Mouse (Mus musculus) R1 (cell line): ENCODE measurements around the gene Fam193a.

Source experiments
- DNase-seq: peaks from one replicate; pipeline ENCODE4 v3.0.0-alpha.2; 2018; ENCODE audit warnings: low read depth, low spot score

Gene Fam193a

DNA sequence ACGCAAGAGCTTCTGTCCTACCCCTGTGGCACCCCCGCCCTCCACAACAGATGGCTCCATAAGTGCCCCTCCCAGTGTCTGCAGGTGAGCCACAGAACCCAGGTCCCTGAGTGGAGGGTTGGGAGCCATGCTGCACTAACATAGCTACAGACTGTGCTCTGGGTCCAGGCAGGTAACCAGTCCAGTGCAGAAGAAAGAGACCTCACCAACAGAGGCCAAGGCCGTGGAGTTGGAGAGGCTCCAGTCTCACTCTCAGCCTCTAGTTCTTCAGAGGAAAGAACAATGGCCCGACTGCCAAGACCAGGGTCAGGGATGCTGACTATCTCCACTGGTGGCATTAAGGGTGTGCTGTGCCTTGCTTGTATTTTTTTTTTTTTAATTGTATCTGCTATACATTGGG is 91.6 kb downstream of the Fam193a start:
- no peak for DNase-seq

DNA sequence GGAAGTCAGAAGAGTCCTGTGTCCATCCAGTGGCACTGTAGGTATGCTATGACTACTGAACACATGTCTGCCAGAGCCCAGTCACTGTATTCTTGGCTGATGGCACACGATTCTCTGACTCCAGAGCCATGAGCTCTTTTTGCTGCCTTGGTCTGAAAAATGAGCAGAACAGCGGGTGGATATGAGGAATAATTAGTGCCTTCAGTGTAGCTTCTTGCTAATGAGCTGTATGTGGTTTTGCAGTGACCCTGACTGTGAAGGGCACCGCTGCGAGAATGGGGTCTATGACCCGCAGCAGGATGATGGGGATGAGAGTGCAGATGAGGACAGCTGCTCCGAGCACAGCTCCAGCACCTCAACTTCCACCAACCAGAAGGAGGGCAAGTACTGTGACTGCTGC is 92.1 kb downstream of the Fam193a start:
- DNase-seq = no peak

DNA sequence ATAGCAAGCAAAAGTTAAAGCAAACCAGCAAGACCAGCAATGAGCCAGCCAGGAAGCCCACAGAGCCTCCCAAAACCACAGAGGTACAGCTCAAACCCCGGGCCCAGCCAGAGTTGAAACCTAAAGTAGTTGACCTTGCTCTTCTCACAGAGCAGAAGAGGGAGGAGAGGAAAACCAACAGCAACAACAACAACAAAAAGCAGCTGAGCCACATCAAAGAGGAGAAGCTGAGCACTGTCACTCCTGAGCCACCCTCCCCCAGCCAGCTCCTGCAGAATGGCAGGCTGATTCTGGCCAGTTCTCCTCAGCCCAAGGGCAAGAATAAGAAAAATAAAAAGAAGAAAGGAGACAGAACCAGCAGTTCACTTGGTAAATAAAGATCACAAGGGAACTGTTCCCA is 96.3 kb downstream of the Fam193a start:
- no peak for DNase-seq

DNA sequence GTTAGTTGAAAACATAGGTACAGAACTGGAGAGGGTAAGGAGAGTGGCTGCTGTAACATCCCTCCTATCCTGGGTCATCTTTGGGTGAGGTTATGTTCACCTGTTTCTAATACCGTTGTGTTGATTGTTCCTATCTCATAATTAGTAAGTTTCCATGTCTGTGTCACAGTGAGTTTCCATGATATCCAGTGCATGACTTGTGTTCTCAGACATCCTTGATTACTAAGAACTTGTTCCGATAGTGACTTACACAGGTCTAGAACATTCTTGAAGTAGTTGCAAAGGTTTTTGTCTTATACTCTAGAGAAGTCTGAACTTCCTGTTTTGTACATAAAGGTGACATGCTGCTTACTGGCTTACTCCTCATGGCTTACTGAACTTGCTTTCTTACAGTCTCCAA is 96.9 kb downstream of the Fam193a start:
- DNase-seq = no peak

DNA sequence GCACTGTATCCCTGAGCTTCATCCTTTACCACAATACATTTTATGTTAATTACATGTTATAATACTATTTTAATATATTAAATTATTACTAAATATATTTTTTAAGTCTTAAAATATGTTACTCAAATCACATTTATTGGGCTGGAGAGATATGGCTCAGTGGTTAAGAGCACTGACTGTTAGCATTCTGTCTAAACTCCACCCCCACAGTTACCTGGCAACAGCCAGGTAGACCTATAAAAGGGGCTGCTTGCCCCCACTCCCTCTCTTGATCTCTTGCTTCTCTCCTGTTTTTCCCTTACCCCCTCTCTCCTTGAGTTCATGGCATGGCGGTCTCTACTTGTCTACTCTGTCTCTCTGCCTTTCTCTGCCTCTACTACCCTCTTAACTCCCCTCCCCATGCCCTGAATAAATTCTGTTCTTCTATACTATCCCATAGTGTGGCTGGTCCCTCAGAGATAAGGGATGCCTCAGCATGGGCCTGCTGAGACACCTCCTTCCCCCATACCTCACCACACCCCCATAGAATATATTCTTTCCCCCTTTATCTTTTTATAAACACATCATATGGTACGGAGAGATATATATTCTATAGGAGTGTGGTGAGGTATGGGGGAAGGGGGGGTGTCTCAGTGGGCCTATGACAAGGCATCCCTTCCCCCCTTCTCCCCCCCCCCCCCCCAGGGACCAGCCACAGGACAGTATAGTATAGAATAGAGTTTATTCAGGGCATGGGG is 98.5 kb downstream of the Fam193a start:
- no peak for DNase-seq

DNA sequence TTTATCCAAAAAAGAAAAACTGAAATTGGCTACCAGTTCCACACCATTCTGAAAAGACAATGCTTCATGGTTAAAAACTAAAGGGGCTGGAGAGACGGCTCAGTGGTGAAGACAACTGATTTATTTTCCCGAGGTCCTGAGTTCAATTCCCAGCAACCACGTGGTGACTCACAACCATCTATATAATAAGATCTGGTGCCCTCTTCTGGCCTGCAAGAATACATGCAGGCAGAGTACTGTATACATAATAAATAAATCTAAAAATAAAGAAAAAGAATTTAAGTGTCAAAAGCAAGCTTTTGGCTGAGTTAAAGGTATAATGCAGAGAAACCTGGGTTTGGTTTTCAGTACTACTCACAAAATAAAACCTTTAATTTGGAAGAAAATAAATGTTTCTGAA is 111.2 kb downstream of the Fam193a start:
- DNase-seq = peak; percentile 52

DNA sequence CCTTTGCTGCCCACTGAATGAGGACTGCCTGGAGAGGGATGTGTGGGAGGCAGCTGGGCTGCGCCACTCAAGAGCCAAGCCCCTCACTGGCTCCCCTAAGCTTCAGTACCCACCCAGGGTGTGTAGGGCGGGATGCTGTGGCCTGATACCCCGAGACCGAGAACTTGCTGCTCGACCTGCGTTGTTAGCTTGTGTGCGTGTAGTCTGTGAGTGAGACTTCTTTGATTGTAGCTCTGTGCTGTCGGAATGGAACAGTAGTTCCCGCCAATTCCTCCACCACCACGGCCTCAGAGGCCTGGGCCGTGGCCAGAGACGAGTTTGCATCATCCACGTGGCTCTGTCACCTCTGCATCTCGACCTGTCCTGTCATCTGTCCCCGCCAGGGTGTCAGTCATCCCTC is 116.0 kb downstream of the Fam193a start:
- DNase-seq = peak; percentile 25

DNA sequence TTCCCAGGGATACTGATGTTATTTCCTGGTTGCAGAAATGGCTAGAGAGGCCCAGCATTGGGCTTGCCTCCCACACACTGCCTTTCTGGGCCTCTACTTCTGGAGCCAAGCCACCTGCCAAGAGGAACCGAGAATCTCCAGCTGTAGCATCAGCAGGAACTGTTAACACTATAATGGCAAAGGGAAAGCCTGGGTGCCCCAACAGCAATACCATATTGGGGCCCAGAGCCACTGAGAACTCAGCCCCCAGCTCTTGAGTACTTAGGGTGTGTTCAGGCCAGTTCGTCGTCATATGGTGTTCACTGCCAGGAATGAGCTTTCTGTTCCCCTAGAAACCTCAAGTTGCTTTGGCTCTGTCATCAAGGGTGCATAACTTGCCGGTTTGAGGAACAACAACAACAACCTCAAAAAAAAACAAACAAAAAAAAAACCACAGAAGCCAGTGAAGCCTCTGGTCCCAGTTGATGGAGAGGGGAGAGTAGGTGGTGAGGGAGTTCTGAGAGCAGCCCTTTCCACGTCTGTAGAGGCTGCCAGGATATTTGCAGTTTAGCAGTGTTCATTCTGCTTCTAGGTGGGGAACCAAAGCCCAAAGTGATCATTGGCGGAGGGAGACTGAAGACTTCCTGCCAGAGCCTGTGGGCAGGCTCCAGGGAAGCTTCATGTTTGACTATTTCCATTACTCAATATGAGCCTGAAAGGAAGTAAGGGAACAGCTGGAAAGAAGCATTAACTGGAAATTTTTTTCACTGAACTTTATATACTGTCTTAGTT is 117.8 kb downstream of the Fam193a start:
- DNase-seq = no peak

DNA sequence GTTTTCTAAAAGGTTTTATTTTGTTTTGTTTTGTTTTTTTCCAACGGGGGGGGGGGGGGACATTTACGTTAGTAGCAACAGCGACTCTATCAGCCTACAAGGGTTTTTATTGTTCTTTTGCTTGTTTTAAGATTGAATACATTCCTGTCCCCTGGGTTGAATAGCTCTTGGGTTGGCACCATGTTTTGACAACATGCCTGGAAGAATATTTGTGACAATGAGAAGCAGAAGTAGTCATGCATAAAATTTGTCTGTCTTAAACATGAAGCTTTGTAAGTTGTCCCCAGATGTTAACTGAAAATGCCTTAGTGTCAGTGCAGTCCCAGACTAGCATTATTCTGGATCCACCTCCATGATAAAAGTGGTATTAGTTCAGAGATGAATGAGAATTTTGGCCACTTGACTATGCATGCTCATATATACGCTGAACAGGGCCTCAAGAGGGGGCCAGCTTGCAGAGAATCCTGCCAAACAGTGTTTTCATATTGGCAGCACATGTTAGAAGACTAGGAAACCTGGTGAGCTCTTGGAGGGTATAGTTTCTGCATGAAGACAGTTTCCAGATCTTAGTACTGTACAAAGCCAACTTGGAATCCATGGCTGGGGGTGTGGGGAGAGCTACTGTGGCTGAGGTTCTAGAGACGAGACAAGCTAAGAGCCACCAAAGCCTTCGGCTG is 119.1 kb downstream of the Fam193a start:
- DNase-seq = no peak

DNA sequence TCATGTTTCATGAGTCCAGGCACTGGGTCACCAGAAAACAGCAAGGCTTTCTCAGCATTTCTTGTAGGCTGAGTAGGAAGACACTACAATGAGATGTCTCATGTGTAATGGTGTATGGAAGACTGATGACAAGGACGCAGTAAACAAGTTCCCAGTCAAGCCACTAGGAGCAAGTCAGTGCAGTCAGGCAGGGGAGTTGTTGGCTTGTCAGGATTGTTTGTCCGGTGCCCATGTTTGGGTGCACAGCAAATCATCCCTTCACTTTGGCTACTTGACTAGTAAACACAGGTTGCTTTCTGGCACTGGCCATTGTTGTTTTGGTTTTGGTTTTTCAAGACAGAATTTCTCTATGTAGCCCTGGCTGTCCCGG is 119.7 kb downstream of the Fam193a start:
- DNase-seq = no peak

DNA sequence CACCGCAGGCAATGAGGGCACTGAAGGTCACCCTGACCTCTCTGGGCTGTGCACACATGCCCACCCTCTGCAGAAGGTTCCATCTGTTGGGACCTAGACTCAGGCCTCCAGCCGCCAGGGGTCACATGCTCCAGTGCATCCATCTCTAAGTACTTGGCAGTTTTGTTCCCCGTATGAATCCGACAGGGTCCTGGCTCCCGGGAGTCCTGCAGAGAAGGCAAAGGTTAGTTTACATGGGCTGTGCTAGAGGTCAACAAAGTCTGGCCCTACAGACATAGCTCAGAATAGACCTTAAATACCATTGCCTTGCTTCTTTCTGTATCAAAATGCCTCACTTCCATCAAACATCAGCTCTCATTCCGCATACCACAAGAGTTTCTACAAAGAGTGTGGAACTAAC is 127.0 kb downstream of the Fam193a start:
- peak; percentile 15 for DNase-seq

DNA sequence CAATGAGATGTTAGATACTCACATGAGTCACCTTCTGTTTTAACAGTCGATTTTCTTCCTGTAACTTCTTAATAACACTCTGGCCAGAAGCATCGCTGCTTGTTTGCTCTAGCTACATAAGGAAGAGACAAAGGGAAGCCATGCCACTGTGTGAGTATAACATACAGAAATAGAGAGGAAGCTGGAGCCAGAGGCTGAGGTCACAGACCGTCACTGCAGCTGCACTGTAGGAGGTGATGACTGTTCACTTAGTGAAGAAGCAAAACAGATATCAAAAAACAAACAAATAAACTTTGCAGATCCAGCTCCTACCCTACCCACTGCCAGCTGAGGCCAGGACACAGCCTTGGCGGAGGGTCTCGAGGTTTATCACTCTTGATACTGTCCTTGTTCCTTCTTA is 131.2 kb downstream of the Fam193a start:
- no peak for DNase-seq

DNA sequence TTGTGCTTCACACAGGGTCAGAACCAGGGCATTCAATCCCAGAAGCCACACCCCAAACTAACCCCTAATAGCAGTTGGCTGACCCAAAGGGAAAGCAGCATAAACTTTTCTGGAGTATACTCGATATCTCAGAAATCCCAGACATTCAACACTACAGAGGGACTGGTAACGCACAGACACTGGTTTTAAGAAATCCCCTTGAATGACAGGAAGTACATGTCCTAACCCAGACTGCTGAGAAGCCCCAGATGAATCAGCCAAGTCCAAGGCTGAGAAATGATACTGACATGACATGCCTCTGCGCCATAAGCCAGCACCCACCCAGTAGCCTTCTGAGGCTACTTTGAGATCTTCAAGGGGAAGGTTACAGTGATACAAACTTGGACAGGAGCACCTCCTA is 131.9 kb downstream of the Fam193a start:
- no peak for DNase-seq

DNA sequence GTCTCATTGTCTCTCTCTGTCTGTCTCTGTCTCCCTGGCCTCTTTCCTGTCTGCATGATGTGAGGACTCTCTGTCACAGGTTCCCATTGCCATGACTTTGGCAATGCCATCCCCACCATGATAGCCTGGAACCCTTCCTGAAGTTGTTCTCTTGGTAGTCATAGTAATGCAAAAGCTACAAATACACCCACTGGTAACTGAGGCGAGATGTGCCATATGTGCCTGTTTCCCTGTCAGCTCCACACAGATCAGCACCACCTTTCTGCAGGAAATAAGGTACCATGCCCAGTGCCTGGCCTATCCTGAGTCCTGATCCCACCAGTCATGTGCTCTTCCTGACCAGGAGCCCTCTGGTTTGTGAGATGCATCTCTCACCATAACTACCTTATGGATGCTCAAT is 132.7 kb downstream of the Fam193a start:
- DNase-seq = no peak

DNA sequence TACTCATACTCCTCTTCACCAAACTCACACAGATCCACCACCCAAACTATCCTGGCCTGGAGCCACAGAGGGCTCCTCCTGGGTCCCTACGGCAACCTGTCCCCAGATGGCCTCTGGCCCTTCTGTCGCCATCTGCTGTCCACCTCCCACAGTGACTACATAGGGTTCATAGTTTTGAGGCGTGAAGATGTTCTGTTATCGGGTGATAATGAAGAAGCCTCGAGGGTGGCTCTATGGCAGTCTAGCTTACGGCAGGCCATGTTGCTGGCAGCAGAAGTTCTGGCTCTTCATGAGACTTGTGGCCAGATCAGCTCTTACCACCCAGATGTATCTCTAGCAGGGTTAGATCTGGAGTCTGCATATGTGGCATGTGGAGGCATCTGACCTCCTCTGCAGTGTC is 133.1 kb downstream of the Fam193a start:
- DNase-seq = no peak

DNA sequence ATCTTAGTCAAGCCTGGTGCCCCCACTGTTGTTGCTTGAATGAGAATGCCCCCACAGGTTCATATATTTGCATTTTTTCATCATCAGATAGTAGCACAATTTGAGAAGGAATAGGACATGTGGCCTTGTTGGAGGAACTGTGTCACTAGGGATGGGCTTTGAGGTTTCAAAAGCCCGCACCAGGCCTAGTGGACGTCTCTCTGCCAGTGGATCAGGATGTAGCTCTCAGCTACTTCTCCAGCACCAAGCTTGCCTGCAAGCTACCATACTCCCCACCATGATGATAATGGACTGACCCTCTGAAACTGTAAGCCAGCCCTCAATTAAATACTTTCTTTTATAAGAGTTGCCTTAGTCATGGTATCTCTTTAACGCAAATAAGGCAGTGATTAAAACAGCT is 142.8 kb downstream of the Fam193a start:
- DNase-seq = no peak

DNA sequence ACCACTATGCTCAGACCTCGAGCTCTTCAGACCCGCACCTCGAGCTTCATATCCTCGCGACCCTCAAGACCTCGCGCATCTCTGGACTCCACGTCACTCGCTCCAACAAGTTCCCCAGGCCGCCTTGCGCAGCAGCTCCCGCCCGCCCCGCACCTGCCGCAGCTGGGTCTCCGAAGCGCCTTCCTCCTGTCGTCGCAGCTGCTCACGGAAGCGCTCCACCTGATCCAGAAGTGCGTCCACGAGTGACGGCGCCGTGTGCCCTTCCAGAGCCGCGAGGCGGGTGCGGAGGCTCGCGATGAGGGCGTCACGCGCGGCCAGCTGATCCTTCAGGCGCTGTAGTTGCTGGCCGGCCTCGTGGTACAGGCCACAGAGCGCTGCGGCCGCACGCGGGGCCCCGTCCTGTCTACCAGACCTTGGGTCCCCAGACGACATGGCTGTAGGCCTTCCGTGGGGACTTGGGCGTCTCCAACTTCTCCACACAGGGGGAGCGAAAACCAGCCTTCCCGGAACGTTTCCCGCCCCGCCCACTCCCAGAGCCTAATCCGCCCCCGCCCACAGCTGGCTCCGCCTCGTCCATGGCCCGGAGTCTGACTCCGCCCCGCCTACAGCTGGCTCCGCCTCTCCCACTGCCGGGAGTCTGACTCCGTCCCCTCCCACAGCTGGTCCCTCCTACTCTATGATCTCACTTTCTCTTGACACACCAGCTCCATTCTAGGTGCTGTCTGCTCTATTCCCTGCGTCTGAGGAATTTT is 143.9 kb downstream of the Fam193a start, which contains the start of gene Tnip2:
Gene Tnip2 (minus strand): TSS at position 526 of the 752 bp plus-strand sequence.
- DNase-seq = peak; percentile 93

DNA sequence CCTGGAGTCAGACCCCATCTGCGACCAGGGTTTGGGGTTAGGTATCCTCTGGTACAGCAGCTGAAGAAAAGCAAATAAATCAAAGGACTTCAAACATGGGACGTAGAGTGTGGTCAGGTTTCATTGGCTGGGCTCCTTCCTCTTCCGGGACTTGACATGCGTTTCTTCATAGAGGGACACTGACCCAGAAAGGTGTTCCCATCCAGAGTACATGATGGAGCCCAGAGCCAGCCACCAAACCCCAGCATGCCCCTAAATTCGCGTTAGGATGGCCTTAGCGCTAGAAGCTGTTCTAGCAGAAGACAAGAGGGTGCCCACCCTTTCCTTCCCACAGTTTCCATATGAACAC is 144.5 kb downstream of the Fam193a start:
- DNase-seq = no peak

DNA sequence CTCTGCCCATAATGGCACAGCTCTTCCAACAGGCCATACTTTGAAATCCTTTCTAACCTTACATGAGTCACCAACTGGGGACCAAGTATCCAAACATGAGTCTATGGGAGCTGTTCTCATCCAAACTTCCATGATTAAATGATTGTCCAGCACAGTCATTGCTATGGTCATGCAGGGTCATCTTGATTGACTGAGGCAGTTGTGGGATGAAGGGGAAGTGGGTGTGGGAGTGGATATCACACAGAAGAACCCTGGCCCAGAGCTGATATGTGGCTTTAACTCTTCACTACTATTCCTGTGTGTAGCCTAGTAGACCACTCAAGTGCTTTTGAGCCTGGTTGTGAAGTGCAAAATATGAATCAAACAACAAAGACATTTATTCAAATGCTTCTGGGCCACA is 145.4 kb downstream of the Fam193a start:
- no peak for DNase-seq

DNA sequence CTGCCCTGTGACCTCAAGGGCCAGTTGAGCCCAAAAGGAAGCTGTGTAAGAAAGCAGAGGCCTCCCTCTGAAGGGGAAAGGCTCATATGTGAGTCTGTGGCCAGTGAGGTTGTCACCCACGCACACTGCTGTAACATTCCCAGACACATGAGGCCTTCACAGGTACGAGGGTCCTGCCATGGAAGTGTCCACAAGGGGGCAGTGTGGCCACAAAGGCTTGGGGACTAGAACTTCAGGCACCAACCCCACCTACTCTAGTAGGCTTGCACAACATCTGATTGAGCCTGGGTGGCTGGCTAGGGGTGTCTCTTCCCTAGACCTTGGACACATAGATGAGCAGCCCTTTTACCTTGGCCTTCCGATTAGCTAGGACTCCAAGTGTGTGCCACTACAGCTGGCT is 148.2 kb downstream of the Fam193a start:
- DNase-seq = peak; percentile 93

DNA sequence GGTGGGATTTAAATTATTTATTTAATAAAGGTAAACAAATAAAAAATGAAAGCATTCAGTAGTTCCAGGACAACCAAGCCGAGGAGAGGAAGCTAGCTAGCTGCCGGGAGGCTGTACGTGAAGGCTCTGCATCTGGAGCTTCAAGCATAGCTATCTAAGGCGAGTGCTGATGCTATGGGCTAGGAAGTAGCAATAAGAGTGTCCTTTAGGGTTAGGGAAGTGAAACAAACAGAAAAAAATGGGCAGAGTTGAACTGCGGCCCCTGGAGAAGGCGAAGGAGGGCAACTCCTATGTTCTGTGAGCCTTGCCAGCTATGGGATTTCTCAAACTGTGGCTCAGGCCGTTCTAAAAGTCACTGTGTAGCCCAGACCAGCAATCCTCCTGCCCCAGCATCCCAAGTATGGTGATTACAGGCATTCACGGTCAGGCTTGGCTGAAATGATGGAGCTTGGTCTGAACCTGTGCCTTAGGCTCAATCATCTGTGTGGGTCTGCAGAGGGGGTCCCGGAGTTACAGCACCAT is 149.7 kb downstream of the Fam193a start:
- DNase-seq = no peak
